Mouse (Mus musculus) spleen, adult 2 months (tissue): ENCODE measurements around the gene Oxsr1.

Experiments
- CTCF ChIP-seq: fragments of 200-500 bp; IDR thresholded peaks from 2 replicates; pipeline ENCODE4 v1.5.1; 2011; ENCODE audit warnings: mild to moderate bottlenecking, inconsistent platforms; ENCODE audit not compliant: insufficient read depth, insufficient read length, insufficient replicate concordance; ENCODE audit errors: extremely low read depth
- POLR2A ChIP-seq: fragments of 200-500 bp; IDR thresholded peaks from 2 replicates; pipeline ENCODE4 v1.6.1; 2011; ENCODE audit warnings: low read depth, low read length, inconsistent platforms

DNA sequence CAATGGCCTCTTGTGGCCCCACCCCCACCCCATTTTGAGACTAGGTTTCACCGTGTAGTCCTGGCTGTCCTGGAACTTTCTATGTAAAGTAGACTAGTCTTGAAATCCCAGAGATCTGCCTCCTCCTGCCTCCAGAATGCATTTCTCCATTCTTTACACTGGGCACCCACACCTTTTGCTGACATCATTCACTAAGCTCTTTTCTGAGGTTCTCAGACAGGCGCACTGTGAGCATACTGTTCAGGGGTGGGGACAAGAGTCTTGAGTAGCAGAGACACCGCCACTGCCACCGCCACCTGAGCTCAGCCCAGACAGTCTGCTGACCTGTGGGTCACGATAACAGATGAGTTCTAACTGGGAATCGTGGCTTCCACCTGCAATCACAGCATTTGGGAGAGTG lies 33.7 kb upstream of the Oxsr1 start:
- TF ChIP-seq CTCF (no peak), POLR2A (no peak)
